Mouse (Mus musculus): ENCODE measurements at regions not wholly inside any gene's neighbourhood (a gene's known extent, or its start where the extent isn't known, plus 50 kb on each side); places are given as distances from the start of the nearest gene placed in this dataset.
"Not testable (repeated sequence)": the region's sequence is repeated elsewhere in the genome, so short reads cannot be mapped to it uniquely, and the experiment has no call there.

DNA sequence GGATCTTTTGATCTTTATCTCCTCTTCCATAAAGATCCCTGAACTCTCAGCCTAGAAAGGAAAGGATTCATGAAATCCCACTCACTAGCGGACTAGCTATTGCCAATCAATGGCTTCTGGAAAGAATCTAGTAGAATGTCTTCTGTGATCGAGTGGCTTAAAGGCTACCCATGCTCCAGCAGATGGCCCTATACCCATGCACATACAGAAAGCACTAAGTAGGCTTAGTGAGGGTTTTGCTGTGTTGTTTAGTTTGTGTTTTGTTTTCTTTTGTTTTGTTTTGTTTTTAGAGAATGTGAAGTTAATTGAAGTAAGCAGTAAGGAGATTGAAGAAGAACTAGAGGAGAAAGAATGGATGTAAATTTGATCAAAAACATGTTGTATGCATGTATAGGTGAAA, 187.5 kb downstream of the Kctd12 start:
- no peak for DNase-seq (ENCODE audit: low spot score in 2 of 2)

DNA sequence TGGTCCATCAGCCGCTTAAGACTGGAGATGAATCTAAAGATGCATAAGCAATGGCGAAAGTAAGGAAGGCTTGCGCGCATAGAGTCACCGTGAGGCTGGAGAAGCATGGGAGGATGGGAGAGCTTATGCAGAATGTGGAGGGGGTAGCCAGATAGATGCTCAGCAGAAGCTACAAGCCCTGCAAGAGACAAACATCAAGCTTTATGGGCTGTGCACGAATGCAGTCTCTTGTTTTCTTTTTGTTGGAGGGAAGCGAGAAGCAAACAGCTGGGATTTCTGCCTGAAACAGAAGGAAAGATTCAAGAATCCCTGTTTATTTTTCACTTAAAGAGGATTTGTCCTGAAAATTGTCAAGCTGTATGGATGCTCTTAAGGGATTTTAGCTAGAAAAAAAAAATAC, 188.7 kb downstream of the Kctd12 start:
- no peak for DNase-seq (ENCODE audit: low spot score in 2 of 2)

DNA sequence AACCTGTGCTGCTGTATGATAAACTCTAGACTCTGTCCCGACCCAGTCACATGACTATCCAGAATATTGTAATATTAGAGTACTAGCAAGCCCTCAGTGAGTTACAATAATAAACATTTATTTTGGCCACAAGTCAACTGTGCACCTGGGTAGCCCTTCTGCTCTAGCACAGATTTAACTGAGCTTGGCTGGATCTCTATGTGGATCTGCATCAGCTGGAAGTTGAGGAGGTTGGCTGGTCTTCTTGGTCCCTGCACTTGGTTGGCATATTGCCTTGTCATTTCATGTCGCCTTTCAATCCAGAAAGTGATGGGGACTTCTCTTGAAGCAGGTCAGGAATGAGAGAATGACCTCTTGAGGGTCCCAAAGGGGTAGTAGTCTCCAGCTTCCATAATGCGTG, 191.5 kb downstream of the Kctd12 start:
- no peak for DNase-seq (ENCODE audit: low spot score in 2 of 2)

DNA sequence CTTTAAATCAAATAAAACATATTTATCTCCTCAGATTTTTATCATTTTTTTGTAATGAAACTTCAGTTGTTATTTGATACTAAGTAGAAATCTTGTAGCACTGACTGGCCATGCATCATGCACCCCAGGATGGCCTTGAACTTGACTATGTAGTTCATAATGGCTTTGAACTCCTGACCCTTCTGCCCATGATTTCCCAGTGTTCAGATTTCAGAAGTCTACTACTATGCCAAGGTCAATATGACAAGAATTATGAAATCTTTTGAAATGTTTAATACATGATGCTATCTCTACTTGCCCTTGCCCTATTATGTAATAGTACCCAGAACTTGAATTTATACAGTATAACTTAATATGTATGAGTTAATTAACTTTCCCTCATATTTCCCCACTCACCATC, 200.2 kb downstream of the Kctd12 start:
- DNase-seq (ENCODE audit: low spot score in 2 of 2) = no peak

DNA sequence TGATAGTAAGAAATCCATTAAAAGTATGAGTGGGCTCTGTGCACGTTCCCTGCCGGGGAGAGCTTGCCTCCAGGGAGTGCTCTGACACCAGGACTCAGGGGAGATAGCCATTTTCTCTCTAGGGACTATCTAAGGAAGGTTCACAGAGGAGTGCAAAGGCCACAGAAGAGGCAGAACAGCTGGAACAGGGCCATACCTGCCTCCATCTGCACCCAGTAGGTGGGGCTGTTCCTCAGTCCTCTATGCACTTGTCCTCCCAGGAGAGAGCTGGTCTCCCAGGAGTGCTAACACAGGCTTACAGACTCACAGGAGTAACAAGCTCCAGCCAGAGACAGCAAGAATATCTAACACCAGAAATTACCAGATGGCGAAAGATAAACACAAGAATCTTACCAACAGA, 212.7 kb downstream of the Kctd12 start:
- DNase-seq (ENCODE audit: low spot score in 2 of 2) = no peak

DNA sequence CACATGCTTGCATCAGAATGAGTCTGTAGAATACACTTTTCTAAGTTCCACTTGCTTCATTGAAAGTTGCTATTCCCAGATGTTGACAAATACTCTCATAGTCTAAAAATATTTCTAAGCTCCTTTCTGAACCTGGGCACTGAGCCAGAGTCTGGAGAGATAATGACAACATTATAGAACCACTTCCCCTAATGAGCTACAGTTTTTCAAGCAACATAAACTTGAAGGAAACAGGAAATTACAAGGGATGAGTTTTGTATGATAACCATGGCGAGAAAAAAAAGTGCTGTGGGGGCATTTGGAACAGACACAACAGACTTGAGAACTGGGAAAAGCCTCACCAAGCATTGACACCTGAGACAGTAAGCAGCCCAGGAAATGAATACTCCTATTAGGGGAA, 233.8 kb downstream of the Kctd12 start:
- DNase-seq (ENCODE audit: low spot score in 2 of 2) = no peak

DNA sequence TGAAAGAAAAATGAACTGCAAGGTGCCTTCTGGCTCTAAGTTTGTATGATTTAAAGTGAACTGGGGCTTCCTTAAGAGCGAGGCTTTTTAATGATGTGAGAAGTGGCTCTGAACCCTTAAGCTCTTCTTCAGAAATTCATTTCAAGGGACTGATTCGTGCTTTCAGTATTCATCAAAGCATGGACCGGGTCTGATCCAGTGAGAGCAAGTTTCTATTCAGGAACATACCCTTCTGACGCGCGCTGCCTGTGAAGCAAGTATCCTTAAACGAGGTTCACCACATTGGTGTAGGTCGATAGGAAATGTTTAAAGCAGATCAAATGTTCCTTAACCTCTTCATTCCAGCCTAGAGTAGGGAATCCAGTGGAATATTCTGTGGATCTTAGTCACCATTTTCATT, 240.1 kb downstream of the Kctd12 start:
- DNase-seq (ENCODE audit: low spot score in 2 of 2) = no peak

DNA sequence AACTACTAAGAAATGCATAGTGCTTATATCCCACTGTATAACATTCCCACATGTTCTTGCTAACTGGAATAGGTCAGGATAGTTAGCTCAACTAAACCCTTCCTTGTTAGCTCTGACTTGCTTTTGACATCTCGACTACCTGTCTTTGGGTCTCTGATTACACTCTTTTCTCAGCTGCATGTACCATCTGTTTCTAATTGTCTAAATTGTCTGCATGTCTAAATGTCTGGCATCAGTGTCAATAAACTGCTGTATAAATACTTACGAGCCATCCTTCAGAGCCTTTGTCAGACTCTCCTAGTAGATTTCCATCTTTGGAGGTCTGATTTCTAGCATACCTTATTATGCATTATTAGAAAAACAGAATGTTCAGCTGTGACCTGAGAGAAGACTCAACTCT, 245.8 kb downstream of the Kctd12 start:
- no peak for DNase-seq (ENCODE audit: low spot score in 2 of 2)

DNA sequence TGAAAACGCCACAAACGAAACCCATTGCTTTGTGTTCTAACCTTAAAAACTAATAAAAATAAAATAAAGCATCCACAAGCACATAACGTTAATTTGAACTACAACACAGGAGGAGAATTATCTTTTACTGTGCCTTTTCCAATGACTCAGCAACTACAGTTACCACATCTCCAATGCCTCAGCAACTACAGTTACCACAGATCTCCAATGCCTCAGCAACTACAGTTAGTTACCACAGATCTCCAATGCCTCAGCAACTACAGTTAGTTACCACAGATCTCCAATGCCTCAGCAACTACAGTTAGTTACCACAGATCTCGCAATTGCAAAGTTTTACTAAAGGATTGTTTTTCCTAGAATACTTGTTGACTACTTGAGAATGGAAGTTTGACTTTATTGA, 248.7 kb downstream of the Kctd12 start:
- DNase-seq (ENCODE audit: low spot score in 2 of 2) = not testable (repeated sequence)

DNA sequence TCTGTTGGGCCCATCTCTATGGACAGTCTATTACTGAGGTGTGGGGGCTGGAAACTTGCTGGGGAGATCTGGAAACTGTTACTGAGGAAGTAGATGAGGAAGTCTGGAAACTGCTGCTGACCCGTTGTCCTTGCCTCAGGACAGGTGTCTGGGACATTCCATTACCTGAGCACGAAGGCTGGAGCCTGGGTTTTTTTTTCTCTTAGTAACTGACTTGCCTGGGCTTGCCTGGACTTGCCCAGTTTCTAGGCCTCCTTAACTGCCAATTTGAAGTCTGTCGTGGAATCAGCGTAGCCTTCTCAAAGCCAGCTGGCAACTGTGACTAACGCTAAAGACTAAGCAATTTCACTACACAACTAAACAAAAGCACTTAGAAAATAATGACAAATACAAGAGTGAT, 250.7 kb downstream of the Kctd12 start:
- DNase-seq (ENCODE audit: low spot score in 2 of 2) = no peak

DNA sequence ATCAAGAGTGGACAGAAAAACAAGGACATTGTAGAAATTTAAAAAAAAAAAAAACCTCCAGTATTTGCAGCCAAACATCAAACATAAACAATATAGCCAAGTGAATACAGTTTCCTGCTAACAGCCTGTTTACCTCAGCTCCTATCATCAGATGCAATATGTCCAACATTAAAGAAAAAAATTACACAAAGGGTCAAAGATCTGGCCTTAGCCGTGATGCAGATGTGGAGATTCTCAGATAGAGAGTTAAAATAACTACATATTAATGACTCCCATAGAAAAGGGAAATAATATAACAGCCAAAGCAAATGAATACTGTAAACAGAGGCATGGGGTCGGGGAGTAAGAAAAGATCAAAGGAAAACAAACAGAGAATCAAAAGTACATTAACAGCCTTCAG, 259.8 kb downstream of the Kctd12 start:
- DNase-seq (ENCODE audit: low spot score in 2 of 2) = no peak

DNA sequence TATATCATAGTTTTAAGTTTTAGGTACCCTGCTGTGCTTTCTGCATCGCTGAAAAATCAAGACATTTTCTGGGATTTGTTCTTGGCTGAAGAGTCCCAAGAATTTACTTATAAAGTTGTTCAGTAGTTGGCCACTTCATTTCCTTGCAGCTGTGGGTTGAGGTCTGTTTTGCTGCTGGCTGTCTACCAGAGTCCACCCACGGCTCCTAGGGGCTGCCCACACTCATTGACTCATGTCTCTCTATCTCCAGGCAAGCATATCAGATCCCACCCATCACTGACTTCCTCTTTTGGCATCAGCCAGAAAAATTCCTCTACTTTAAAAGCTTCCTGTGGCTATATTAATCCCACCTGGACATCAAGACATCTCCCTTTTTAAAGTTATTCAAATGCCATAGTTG, 263.9 kb downstream of the Kctd12 start:
- DNase-seq (ENCODE audit: low spot score in 2 of 2) = no peak

DNA sequence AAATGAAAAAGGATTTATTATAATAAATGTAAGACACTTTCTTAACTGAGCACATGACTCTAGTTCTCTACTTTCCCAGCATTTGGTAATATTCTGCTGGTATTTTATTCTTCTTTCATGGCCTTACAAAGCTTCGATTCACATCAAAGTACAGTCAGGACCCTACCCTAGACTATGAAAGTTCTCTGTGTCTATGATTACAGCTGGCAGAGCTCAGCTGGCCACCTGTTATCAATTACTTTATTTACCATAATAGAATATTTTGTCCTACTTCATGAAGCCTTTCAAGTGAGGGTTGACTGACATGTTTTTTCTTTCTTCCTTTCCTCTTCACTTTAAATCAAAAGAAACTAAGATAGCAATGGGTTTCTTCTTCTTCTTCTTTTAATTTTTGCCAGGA, 269.8 kb downstream of the Kctd12 start:
- DNase-seq (ENCODE audit: low spot score in 2 of 2) = no peak

DNA sequence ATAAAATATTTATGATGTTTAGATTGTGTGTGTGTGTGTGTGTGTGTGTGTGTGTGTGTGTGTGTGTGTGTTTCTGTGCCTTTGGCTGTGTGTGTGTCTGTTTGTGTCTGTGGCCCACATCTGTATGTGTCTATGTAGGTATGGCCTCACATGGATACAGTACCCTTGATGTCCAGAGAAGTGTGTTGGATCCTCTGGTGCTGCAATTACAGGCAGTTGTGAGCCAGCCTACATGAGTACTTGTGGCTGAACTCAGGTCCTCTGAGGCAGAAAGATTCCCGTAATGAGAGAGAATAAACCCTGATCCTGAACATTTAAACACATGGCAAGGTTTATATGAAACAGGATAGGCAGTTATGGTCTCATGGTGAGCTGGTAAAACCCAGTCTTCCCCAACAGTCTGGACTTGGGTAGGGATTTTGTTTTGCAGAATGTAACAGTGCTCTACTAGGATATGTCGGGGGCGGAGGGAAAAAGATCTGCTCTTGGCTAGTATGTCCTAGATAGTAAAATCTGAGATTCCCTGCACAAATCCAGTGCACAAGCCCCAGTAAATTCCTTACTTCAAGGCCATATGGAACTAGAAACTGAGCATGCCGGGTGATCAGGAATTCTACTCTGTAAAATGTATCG, 275.6 kb downstream of the Kctd12 start:
- no peak for DNase-seq (ENCODE audit: low spot score in 2 of 2)

DNA sequence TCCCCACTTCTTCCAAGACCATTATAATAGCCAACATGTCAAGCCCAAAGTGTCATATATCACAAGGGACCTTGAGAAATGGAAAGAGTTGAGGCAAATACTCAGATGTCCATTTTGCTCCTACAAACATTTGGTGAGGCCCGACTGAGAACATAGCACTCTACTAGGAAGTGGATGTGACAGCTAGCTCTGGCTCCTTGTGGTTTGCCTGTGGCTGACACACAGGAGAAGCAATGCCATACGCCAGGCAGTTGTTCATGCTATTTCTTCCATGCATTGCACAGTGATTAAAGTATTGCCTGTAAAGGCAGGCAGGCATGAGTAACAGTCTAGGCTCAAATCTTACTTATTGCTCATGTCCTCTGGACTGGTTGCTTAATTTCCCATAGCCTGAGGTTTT, 281.3 kb downstream of the Kctd12 start:
- DNase-seq (ENCODE audit: low spot score in 2 of 2) = no peak

DNA sequence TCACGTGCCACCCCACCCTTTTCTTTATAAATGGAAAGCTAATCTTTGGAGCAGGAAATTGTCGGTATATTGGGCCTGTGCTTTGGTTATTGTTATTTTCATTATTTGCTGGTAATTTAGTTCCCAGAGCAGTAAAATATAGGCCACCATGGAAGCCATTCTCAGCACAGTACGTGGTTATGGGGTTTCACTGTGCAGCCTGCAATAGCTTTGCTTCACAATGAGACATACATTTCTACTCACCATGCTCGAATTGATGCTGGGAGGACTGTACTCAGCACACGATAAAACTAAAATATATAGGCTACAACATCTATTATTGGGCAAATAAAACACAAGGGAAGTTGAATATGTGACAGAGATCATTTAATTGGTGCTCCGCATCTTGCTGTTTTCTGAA, 282.0 kb downstream of the Kctd12 start:
- no peak for DNase-seq (ENCODE audit: low spot score in 2 of 2)

DNA sequence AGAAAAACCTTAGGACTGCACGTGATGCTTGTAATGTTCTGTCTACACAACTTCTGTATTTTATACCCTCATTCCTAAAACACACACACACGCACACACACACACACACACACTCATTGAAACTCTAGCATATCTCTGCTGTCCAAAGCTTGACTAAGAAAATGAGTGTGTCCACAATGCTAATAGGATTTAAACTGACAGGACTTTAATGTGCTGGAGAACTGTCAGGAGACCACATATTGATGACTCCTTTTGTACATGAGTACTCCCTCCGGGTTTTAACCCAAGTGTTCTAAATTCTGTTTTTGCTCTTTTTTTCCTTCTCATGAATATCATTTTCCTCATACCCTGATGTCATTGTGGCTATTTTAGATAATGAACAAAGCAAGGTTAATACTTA, 283.4 kb downstream of the Kctd12 start:
- no peak for DNase-seq (ENCODE audit: low spot score in 2 of 2)

DNA sequence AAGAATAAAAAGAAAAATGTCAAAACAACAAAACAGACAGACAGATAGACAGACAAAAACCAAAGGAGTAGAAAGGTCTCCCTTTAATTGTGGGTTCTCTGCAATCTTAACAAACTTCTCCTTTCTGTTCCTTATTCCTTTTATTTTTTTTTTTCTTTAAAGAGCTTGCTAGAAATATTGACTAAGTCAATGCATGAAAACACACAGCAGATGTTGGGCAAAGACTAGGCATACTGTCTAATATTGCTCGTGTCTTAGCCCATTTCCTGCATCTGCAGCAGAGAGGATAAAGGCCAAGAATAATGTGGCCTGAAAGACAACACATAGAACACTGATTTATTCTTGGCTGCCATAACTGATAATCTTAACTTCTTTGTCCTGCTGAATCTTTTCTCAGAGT, 295.6 kb downstream of the Kctd12 start:
- DNase-seq (ENCODE audit: low spot score in 2 of 2) = no peak

DNA sequence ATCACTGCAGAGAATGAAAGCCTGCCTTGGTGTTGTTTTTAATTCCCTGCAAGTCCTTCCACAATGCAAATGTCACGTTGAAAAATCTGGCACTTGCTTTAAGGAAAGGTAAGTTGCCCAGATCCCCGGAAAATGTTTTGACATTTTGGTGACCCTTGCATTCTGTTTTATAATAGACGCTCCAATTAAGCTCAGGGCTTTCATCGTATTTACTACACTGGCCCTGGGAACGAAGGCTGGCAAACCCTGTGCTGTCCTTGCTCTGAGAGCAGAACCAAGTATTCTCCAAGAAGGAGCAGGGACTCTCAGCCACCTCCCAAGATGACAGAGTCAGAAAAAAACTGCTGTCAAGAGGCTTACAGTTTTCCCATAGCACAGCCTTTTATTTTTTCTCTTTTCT, 305.9 kb downstream of the Kctd12 start:
- DNase-seq (ENCODE audit: low spot score in 2 of 2) = no peak

DNA sequence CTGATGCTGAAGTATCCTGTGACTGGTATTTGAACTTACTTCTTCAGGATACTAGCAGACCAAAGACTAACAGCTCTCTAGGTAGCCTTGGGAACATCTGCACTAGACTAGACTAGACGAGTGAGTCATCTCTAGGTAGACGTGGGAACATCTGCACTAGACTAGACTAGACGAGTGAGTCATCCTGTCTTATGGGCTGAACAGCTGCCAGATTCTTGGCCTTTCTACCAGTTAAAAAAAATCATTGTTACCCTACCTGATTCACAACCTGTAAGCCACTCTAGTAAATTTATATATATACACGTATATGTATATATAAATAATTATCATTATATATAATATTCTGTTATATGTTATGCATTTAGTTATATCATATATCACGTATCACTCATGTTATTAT, 307.8 kb downstream of the Kctd12 start:
- no peak for DNase-seq (ENCODE audit: low spot score in 2 of 2)

DNA sequence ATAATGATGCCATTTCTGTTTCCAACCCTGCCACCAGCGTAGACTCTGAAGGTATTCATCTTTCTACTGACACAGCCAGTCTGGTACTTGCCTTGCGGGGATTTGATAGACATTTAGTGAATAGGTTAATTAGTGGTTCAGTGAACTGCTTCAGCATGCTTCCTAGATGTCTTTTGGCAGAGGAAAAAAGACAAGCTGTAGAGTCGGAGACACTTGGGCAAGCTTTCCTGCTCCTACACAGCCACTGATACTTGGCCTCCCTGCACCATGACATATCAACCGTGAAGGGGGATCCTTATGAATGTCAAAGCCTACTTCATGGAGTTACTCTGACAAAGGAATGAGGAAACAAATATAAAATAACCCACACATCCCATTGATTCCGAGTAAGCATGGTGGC, 308.7 kb downstream of the Kctd12 start:
- no peak for DNase-seq (ENCODE audit: low spot score in 2 of 2)

DNA sequence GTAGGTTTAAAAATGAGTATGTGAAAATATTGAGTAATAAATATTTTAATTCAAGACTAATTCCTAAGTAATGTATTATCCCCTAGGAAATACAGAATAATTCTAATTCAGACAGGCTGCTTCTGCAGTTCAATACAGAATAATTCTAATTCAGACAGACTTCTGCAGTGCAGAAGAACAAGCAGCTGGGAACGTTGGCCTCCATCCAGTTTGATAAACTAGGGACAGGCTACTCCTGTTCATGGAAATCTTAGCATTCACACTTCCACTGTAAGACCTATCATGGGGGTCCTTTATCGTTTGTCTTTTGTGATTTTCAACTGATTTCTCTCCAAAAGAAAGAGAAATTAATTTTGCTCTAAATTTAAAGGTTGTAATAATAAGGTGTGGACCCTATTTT, 319.2 kb downstream of the Kctd12 start:
- DNase-seq (ENCODE audit: low spot score in 2 of 2) = no peak

DNA sequence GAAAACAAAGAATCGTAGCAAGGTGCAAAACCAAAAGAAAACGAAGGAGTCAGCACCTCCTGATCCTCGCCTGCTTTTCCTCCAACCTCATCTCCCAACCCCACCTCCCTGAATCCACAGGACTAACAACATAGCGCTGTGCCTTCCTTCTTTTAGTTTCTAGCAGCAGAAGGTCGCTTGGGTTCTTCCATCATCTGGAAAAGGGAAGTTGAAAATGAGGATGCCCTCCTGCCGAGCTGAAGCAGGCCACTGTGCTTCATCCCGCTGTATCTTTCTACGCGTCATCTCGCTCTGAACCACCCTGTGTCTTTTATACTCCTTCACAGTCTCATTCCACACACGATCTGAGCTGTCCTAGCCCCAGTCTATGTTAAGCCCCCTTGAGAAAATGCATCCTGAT, 322.1 kb downstream of the Kctd12 start:
- DNase-seq (ENCODE audit: low spot score in 2 of 2) = no peak

DNA sequence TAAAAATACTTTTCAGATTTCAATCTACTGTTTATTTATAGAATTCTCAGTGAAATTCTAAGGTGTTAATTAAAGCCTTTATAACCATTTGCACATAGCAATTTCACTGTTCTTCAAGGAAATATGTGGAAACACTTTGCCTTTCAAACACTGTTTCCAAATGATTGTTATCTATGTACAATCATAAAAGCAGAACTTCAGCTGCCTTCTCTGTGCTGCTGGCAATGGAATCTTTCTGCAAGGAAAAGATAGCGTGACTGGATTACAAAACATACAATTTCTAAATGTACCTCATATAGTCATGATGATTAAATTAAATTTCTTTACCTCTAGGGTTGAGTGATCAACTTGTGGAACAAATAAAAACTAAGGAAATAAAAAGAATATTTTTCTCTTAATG, 326.2 kb downstream of the Kctd12 start:
- DNase-seq (ENCODE audit: low spot score in 2 of 2) = no peak

DNA sequence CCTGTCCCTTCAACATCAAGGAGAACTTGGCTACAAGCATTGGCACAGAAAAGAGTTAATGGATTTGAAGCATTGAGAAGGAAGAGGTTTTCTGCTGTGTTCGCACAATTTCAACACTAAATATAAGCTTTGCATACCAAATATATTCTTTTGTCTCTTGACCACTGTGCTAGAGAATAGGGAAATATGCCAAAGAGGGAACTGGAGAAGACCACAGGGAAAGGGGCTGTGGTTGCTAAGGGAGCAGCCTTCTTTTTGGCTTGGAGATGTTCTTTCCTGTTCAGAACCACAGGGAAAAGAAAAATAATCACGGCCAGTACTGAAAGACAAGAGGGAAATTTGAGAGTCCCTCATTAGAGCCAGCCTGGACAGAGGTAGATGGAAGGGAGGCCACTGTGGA, 352.8 kb downstream of the Kctd12 start:
- no peak for DNase-seq (ENCODE audit: low spot score in 2 of 2)
